Mouse (Mus musculus): ENCODE measurements around the gene Cep44.

The Cep44 gene

DNA sequence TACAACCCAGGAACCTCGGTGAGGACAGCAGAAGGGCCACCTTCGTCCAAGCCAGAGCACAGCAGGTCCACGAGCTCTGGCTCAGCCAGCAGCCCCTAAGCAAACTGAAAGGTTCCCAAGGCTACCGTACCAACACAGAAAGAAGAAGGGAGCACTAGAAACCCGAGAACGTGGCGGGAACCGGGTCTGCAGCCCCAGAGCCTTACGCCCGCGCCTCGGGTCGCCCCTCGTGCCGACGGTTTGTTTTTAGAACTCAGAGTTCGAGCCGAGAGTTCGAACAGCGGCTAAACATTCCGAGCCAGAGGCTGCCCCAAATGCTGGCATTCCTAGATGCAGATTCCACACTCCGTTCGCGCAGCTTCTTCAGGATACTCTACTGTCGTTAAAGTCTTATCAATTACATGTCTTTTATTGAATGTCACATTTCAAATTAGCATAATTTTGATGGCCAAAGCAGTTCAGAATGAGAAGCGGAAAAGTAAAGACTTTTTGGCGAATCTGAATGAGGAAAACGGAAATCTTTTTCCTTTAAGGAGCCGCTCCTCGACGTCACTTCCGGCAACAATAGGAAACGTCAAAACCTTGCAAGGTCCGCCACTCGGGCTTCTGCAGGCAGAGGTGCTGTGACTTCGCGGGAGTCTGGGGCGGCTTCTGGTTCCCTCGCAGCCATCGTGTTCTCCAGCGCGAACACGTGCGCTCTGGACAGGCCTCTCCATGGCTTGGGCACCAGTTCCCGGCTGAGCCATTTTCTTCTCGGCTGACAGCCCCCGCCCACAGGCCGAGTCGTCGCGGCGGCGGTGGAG is at the start of gene Cep44, which contains the start of gene Fbxo8:
Cep44 (minus strand) TSS at position 490 of the 803 bp plus-strand sequence.
Fbxo8 (plus strand) TSS at position 533 of the 803 bp plus-strand sequence.
- peak; percentile 84 for DNase-seq (ENCODE audit: low spot score)

DNA sequence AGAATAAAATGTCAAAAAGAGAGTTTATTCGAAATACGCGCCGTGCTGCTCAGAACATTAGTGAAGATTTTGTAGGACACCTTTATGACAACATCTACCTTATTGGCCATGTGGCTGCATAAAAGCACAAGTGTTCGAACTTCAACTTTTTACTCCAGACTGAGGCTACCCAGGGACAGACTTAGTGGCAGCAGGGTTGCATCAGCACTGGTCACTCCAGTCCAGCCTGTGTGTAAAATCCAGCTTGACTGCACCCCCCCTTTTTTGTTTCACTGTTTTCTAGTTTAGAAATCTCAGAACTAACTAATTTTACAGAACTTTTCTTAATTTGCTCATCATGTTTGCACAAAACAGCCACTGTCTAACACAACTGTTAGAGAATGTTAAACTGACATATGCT is 40.7 kb upstream of the Cep44 start:
- no peak for DNase-seq (ENCODE audit: low spot score)

DNA sequence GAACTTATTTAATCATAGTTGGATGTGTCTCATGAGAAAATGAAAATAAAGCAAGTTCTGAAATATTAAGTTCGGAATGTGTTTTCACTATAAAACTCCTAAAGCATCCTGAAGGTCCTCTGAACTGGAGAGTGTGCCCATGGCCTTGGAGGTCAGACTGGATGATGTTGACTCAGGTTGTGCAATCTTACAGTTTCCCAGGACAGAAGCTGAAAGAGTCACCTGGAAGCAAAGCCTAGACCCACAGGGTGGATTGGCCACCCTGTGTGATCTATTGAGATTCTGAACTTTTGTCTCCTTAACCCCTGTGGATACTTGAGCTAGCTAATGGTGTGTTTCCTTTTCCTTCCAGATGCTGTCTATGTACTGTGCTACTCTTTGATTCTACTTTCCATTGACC is 40.2 kb upstream of the Cep44 start:
- no peak for DNase-seq (ENCODE audit: low spot score)

DNA sequence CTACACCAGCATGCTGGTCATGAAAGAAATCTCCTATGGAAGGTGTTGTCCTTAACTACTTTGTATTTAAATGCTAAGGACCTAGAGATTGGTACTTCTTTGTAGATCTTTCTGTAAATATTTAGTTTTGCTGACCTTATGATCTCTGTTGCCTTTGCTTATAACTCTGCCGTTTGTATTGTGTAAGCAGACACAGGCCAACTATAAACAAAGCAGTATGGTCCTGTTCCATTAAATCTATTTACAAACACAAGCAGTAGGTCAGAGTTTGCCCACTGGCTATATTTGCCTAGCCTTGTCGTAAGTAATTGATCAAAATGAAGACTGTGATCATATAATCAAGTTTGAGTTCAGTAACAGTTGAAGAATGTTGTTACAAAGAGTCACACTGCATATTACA is 38.2 kb upstream of the Cep44 start:
- DNase-seq (ENCODE audit: low spot score) = no peak

DNA sequence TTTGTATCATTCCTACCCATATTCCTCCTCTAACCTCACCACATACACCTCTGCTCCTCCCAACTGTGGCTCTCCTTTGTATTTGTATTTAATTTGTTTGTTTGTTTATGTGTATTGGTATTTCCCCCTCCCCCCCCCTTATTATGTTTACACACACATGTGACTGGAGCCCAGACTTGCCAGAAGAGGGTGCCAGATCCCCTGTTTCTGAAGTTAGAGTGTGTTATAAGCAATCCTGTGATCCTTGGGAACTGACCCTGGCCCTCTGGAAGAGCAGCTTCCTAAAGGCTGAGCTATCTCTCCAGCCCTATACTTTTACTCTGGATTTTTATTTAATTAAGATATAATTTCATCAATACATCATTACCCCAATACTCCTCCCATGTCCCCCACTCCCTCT is 32.0 kb upstream of the Cep44 start:
- no peak for DNase-seq (ENCODE audit: low spot score)

DNA sequence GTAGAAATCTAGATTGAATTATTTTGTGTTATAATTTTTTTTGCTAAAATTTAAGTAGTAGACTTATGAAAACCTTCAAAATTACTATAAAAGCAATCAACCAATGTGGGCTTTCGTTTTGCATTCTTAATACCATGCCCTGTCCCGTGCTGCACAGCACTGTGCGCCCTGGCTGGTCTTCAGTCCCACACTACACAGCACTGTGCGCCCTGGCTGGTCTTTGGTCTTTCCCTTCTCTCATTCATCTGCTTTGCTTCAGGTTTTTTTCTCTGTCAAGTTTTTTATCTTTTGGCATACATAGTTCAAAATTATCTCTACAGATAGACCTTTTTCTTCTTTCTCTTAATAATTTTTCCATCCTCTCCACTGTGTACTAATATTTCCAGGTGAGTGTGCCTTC is 30.1 kb upstream of the Cep44 start:
- DNase-seq (ENCODE audit: low spot score) = no peak

DNA sequence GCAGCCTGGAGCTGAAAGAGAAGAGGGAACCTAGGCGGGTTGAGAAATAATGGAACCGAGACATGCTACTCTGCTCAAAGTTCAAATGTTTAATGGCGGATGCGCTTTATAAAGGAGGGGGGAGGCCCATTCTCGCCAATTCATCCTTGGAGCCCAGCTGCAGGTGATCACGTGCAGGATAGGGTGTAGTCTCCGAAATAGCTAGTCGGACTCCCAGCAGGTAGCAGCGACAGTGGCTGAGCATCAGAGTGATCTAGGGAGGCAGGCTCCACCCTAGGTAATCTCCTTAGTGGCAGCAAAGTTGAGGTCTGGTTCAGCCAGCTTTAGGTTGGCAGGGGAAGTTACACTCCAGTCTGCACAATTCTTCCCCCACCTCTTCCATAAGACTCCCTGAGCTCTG is 16.0 kb upstream of the Cep44 start:
- DNase-seq (ENCODE audit: low spot score) = no peak

DNA sequence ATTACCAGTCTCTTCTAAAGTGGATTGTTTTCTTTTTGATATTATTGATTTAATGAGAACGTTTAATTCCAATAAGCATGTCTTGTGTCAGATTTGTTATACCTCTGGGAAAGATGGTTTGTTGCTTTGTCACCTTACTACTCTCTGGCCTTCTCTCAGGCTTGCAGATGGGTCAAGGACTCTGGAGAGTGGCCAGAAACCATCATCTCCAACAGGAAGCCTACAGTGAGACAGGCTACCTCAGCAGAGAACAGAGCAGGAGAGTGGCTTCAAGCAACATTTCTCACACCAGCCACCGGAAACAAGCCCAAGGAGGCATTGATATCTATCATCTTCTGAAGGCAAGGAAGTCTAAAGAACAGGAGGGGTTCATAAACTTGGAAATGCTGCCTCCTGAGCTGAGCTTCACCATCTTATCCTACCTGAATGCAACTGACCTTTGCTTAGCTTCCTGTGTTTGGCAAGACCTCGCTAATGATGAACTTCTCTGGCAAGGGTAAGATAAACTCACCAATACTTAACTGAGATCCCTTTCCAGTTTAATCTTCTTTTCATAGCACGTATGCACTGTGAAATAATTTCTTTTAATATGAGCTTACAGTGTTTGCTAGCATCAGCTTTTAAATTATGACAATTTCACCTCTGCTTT is 13.7 kb upstream of the Cep44 start:
- DNase-seq (ENCODE audit: low spot score) = no peak

DNA sequence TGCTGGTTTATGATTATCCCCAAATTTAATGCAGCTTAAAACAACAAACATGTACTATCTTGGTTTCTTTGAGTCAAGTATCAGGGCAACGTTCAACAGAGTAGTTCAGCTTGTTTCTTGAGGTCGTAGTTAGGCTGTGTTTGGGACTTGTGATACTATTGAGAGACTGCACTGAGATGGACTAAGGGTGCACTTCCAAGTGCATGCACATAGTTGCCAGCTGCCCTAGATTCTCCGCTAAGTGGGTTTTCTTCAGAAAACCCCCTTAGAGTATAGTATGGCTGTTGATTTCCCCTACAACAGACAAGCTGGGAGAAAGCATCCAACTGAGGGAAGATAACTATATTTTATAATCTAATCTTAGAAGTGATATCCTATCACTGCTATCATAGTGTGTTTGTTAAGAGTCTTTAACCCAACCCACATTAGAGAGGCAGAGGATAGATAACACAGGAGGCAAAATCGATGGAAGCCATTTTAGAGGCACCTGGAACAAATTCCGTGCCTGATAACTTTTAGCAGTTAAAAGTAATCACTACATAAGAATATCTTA is 1.8 kb upstream of the Cep44 start:
- no peak for DNase-seq (ENCODE audit: low spot score)

DNA sequence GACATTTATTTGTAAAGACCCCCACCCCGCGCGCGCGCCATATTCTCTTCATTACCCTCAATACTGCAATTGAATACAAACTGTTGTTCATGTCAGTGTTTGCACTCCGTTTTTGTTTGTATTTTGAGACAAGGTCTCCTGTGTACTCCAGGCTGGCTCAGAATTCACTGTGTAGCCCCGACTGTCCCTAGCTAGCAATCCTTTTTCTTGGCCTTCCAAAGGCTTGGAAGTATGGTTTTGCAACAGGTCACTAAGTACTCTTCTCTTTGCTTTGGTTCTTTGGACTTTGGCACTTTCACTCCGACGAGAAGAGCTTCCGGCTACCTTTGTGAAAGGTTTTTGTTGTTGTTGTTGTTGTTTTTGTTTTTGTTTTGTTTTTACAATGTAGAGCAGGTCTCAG is 1.2 kb upstream of the Cep44 start:
- DNase-seq (ENCODE audit: low spot score) = no peak

DNA sequence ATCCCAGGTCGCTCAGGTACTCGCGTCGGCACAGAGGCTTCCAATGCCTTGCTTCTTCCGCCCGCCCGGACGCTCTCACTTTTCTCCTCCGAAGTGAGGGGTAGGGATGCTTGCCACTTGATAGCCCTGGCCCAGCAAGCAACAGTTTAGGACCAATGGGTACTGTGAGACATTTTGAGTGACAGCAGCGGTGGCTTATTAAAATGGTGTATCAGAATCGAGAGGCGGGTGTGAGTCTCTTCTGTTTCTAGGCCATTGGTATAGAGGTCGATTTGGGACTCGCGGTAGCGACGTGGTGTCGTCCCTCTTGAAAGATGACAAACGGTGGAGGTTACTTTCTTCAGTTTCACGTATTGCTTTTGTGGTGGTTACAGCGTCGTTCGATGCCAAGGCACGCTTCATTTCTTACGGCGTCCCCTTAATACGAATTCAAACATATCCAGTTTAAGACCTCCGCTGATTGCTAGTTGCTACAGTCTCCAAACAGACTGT is 560 bp upstream of the Cep44 start:
- DNase-seq (ENCODE audit: low spot score) = peak; percentile 94

DNA sequence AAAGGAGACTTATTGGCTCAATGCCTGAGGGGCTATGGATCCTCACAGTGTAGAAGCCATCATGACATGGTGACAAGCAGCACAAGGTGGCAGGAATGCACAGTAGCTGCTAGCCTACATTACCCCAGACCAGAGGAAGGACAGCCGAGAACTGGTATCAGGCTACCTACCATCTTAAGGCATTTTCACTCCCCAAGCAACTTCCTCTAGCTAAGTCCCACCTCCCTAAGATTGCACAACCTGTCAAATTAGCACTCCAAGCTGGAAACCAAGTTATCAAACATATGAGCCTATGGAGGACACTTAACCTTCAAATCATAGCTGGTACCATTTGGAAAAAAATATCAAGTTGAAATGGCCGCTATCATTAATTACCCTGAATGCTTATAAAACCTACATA is 3.0 kb downstream of the Cep44 start:
- DNase-seq (ENCODE audit: low spot score) = no peak

DNA sequence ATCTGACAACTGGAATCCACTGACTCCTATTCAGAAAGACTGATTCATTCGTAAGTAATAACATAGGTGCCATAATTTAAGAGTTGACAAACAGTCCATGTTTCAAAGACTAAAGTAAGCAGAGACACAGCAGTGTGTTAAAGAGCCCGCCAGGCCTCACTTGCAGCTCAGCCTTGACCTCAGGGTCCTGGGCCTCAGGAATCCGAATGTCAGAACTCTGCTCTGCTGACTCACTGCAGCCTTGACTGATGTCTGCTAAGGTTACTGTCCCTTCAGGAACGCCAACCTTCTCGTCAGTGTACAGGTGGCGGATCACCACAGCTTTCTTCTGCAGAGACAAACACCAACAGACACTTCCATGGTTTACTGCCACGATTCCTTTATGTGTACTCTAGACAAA is 10.1 kb downstream of the Cep44 start:
- no peak for DNase-seq (ENCODE audit: low spot score)

DNA sequence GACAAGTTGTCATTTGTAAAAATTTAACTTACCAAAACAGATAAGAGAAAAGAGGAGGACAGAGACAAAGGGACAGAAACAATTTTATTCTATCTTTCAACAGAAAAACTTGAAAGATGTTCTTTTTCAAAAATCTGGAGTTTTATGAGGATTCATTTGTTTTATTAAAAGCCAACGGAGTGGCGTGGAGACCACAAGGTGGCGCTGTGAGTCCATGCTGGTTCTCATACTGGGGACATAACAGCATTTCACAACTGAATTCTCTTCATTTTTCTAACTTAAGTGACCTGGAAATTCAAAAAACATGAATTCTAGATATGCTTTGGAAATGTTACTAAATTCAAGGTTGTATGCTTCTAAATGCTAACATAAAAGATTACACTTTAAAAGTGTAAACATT is 20.5 kb downstream of the Cep44 start:
- DNase-seq (ENCODE audit: low spot score) = peak; percentile 41

DNA sequence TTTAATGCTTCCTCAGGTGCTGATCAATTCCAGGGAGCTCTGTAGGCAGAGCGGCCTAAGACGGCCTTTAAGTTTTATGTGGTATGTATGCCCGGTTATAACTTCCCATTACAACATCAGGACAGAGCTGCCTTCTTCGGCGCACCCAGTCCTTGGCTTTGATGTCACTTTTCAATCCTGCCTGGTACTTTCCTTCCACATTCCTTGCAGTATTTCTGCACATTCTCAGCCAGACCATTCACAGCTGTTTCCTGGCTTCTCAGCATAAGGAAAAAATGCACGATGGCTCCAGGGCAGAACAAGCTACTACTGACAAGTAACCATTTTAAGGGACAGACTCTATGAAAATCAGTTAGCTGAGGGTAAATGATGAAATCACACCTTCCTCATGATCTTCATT is 22.0 kb downstream of the Cep44 start:
- DNase-seq (ENCODE audit: low spot score) = no peak

DNA sequence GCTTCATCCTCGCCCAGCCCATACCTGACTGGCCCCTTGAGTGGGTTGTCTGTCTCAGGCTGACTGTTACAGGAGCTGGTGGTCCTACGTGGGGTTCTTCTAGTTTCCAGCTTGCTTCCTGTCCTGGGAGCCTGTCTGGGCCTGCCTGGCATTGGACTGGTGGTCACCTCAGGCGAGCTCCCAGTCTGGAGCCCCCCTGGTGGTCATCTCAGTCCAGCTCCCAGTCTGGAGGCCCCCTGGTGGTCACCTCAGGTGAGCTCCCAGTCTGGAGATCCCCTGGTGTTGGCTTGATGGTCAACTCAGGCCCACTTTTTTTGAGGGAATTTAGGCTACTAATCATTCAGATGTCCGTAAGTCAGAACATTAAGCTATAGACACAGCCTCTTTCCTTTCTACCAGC is 29.8 kb downstream of the Cep44 start:
- DNase-seq (ENCODE audit: low spot score) = no peak

DNA sequence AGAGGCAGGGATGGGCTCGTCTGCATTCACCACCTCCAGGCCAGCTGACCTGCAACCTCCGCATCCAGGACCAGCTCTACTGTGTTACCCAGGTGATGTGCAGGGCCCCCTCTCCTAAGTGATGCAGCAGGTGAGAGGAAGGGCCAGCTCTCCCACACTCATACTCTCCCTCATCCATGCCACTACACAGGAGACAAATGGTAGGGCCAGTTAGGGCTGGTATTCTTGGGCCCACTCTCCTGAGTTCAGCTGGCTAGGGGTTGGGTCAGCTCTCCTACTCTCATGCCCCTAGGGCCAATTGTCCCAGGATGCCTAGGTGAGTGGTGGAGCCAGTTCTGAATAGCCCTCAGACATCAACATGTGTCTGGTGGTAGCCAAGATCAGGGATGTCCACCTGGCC is 30.6 kb downstream of the Cep44 start:
- DNase-seq (ENCODE audit: low spot score) = no peak

DNA sequence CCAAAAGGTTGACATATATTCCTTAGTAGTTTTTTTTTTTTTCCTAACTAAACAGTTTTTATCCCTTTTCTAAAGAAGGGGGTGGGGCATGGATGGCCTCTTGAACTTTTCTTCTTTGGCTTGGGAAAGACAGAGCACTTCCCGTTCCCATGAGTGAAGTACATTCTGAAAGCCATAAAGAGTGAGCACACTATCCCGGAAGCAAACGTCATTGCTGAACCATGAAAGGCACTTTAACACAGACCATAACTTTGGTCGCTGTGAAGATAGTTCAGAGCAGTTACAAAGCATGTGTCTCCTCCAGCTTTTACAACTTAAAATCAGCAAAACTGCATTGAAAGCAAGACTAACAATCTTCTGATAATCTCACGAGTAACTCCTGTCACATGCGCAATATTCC is 32.0 kb downstream of the Cep44 start:
- no peak for DNase-seq (ENCODE audit: low spot score)

DNA sequence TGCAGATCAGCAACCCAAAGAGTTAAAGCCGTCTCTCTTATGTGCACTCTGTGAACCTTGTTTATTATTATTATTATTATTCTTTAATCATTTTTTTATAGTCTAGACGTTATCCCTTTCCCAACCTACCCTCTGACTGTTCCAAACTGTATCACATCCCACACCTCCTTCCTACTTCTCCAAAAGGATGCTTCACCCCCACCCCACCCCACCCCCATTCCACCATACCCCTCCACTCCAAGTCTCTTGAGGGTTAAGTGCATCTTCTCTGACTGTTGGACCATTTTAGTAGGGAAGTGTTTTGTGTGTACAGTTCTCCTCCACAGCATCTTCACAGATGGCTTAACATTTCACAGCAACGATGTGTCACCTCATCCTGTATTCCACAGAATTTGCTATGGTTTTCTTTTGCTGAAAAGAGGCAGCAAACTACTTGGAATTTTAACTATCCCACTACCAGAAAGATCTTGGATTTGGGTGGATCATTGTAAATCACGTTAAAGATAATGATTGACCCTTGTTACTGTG is 41.8 kb downstream of the Cep44 start:
- DNase-seq (ENCODE audit: low spot score) = no peak

DNA sequence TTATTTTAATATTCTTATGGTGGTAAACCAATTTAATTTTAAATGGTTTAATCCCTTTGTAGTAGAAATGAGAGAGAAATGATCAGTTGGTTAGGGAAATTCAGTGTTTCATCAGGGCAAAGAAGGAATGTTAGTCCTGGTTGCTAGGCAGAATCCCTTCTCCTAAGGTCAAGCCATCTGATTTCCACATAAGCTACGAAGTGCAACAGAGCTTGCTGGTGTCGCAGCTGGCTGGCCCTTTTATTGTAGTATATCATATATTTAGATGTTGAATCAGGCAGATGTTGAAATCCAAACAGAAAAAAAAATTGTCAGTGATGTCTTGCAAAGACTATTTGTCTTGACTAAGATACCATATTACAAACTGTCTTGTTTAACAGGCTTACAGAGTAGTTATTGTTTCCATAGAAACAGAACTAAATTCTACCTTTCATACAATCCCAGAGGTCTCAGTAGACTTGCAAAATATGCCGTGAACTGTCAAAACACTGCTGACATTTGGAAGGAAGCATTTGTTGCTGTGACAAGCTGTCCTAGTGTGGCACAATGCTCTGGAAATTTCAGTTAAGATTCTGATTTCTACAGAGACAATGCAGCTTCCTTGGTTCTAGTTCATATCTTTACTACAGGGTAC is 42.4 kb downstream of the Cep44 start:
- no peak for DNase-seq (ENCODE audit: low spot score)

DNA sequence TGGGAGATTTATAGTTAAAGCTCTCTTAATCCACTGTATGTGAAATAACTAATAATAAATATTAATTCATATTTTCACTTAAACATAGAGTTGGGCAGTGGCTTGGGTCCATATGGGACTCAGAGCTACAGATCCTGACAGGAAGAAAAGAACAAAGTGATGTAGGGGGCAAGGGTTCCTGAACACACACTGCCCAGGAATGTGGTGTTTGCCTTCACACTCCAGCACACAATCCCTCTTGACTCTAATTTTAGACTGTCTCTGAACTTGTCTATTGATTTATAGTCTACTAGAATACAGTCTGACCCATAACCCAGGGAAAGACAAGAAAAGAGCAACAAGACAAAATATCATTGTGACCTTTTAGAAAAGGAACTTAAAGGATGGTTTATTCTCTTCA is 48.9 kb downstream of the Cep44 start:
- DNase-seq (ENCODE audit: low spot score) = no peak

DNA sequence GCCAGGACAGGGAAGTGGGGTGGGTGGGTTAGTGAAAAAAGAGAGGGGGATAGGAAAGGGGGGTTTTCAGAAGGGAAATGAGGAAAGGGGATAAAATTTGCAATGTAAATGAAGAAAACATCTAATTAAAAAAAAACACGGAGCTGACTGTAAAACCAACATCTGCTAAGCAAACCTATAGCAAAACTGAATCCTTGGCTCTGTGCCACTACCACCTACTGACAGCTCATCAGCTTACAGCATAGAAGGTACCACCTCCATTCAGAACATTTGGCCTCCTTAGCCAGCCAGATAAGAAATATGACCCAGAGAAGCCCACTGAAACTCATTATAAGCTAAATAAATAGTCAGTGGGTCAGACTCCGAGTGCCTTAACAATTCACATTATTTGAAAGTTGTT is 61.4 kb downstream of the Cep44 start:
- no peak for DNase-seq (ENCODE audit: low spot score)

DNA sequence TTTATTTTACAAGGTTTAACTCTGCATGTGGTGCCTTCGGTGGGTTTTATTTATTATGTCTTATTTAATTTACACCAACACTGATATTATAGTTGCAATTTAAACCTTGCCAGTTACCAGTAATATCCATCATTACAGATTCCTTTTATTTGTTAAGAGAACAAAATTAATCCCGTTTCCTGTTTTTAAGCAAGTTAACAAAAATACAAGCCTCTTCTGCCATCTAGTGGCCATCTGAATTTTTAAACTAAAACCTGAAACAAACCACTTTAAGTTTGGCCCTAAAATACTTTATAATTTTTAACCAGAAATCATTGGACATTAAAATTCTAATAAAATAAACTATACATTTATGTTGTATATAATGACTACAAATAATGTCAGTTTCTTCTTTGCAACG is 64.8 kb downstream of the Cep44 start:
- DNase-seq (ENCODE audit: low spot score) = no peak
